Mouse (Mus musculus): ENCODE results near the gene Gm5134.
A peak's percentile ranks its signal among the peaks of the same experiment; 100 is the strongest.
"Not testable (repeated sequence)": the region's sequence is repeated elsewhere in the genome, so short reads cannot be mapped to it uniquely, and the experiment has no call there.

Gene Gm5134

DNA sequence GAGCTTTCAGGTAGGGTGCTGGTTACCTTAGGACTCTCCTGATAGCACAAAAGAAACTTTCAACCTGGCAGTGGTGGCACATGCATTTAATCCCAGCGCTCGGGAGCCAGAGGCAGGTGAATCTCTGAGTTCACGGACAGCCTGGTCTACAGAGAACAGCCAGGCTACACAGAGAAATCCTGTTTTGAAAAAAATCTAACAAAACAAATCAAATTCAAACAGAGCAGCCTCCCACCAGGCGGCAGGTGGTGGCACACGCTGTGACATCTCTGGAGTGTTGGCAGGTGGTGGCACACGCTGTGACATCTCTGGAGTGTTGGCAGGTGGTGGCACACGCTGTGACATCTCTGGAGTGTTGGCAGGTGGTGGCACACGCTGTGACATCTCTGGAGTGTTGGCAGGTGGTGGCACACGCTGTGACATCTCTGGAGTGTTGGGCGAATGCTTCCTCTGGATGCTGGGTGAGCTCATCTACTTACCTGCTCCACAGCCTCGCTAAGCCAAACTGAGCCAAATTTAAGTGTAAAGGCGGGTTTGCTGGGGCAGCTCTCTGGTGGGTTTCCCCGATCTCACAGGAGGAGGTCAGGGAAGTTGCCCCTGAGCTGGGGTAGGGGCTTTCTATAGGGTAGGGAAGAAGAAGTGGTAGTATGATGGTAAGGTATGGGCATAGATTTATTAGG, 40.4 kb downstream of the Gm5134 start:
- DNase-seq (ENCODE audit: low read depth, low spot score) = not testable (repeated sequence)

DNA sequence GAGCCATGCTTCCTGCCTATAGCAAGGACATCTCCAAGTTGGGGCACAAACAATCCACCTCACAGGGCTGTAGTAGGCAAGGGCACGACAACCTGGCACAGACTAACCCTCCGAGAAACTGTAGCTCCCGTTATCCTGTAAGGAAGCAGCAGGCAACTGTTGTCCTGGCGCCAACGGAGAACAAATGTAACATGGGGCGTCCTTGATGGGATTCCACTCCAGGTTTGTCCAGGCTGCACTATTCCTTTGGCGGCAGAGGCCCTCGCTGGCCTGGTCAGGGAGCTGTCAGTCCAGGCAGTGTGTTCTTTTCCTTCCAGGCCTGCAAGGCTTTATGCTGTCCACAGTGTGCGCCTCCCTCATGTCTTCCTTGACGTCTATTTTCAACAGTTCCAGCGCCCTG, 41.1 kb downstream of the Gm5134 start:
- no peak for DNase-seq (ENCODE audit: low read depth, low spot score)

DNA sequence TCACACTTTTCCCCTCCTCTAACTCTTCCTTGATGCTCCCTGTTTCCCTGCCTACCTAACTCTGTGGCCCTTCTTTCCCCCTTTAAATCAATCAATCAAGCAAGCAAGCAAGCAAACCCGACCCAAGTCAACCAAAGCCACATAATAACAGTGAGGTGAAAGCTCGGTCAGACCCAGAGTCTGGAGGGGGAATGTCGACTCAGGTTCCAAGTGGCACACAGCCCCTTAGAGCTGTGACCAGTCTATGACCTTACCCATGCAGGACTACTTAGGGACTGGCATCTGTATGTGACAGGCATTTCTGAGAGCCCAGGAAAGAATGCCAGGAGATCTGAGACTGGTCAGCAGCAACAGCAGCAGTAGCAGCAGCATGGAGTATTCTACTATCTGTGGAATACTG, 42.0 kb downstream of the Gm5134 start:
- no peak for DNase-seq (ENCODE audit: low read depth, low spot score)

DNA sequence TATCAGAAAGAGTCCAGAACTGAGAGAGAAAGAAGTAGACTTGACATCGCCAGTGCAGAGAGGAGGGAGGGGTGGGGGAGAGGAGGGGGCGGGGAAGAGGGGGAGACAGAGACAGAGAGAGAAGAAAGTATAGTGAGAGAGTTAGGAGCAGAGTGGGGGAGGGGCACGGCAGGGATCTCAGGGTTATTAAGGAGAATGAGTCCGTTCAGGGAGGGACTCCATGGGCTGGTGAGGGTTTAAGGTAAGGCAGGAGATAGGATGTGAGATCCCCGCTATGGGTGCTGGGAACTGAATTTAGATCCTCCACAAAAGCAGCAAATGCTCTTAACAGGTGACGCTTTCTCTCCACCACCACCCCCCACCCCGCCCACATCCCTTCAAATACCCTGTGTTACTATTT, 46.8 kb downstream of the Gm5134 start:
- DNase-seq (ENCODE audit: low read depth, low spot score) = no peak

DNA sequence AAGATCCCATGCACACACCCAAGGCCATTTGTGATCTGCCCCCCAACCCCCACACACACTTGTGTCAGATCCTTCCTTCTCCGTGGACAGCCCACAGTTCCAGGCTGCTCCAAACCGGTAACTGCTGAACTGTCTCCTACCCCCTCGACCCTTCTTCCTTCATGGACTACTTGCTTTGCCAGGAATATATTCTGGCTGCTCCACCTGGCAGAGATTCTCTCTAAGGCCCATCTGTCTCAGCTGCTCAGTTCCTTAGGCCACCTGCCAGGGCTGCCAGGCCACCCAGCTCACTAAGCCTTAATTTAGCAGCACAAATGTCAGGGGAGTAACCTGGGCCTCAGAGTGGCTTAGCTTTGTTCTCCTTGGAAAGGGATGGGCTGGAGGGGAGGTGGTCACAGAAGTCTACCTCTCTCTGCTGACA, 47.8 kb downstream of the Gm5134 start:
- no peak for DNase-seq (ENCODE audit: low read depth, low spot score)

DNA sequence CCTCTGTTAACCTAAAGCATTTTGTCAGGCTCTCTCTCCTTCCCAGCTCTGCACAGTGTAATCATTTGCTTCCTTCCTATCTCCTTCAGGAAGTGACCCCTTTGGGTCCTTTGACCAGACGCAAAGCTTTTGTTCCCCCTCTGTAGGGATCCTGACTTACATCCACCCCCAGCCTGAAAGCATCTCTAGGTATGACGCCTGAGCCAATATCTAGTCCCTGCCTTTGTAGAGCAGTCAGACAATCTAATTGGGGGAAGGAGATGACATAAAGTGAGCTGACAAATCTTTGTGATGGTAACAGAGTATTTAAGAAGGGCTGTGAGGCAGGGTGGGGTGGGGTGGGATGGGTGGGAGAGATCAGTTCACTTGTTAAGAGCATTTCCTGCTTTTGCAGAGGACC, 48.3 kb downstream of the Gm5134 start:
- DNase-seq (ENCODE audit: low read depth, low spot score) = no peak

DNA sequence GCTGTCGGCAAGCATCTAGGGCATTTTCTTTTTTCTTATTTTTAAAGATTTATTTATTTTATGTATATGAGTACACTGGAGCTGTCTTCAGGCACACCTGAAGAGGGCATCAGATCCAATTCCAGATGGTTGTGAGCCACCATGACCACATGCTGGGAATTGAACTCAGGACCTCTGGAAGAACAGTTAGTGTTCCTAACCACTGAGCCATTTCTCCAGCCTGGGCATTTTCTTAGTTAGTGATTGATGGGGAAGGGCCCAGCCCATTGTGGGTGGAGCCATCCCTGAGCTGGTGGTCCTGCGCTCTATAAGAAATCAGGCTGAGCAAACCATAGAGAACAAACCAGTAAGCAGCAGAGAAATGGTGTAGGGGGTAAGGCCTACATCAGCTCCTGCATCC, 48.9 kb downstream of the Gm5134 start:
- DNase-seq (ENCODE audit: low read depth, low spot score) = no peak

DNA sequence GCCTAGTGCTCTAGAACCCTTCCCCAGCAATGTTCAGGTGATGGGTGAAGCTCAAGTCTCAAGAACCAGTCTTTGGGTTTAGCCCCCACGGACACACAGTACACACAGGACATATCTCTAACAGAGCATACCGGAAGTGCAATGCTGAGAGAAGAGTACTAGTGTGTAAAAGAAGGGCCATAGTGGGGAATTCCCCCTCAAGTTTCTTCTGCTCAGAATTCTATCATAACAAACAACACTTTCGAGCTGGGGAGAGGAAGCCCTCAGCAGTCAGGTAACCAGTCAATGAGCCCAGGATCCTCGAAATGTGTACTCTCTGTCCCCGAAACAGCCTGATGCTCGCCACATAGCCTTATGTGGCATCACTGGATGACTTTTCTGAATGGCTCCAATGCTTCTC, 52.1 kb downstream of the Gm5134 start:
- DNase-seq (ENCODE audit: low read depth, low spot score) = no peak

DNA sequence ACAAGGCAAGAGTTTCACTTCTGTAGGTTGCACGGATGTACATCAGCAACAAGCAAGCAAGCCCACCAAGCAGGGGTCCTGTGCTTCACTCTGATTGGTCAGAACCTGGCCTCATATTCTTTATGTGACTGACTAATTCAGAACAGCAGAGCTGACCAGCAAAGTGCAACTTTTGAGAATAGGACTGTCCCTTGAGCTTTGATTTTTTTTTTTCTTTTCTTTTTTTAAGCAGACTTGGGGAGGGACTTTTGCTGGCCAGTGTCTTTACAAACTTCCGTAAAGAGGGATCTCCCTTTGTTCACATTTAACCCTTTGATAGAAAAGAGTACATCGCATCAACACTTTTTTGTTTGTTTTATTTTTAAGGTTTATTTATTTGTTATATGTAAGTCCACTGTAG, 55.5 kb downstream of the Gm5134 start:
- no peak for DNase-seq (ENCODE audit: low read depth, low spot score)

DNA sequence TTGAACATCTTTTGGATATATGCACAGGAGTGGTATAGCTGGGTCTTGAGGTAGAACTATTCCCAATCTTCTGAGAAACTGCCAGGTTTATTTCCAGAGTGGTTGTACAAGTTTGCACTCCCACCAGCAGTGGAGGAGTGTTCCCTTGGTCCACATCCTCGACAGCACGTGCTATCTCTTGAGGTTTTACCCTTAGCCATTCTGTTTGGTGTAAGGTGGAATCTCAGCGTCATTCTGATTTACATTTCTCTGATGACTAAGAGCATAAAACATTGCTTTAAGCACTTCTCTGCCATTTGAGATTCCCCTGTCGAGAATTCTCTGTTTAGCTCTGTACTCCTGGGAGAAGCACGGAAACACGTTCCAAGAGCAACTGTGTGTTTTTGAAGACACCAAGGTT, 58.6 kb downstream of the Gm5134 start:
- DNase-seq (ENCODE audit: low read depth, low spot score) = no peak

DNA sequence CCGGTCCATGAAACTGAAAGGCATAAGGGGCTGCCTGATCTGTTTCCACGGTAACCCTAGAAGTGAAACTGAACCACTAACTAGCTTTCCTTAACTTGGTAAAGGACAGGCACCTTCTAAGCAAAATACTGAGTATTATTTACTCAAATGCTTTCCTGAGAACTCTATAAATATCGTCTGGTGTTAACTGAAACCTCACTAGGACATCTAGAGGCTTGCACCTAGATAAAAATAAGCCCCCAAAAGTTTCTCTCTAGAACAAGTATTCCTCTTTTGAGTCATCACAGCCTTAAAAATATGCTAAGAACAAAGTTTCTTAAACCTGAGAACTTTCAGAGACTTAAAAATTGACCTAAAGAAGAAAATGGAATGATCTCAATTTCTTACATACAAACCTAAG, 62.6 kb downstream of the Gm5134 start:
- DNase-seq (ENCODE audit: low read depth, low spot score) = no peak

DNA sequence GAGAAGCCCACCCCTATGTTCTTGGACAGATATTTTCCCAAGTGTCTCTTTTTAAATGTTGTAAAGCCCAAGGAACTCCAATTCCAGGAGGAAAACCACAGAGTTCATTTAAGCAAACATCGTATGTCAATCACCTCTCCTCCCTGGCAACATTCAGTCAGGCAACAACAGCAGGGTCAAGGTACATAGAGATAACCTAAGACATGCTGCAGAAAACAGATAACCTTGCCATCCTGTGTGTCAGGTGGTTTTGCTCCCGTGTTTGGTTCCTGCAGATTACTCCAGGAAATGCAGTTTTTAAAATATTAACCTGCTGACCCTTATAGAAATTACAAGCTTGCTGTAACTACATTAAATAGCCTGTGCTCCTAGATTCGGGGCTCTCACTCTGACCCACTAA, 67.4 kb downstream of the Gm5134 start:
- DNase-seq (ENCODE audit: low read depth, low spot score) = no peak

DNA sequence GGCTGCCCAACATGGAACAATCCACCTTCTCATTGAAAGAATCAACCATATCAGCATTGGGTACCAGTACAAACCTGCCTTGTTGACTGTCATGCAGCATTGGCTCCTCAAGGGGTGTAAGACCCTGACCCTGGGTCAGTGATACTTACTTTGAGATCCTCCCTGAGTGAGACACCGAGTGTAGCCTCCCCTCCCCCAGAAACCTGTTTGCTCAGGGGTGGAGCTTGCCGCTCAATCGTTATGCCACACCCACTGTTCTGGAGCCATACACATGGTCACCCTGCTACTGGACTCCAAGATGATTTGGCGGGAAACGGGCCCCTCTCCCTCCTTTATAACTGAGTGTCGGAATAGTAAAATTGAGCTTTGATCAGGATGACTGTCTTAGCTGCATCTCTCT, 69.6 kb downstream of the Gm5134 start:
- DNase-seq (ENCODE audit: low read depth, low spot score) = no peak

DNA sequence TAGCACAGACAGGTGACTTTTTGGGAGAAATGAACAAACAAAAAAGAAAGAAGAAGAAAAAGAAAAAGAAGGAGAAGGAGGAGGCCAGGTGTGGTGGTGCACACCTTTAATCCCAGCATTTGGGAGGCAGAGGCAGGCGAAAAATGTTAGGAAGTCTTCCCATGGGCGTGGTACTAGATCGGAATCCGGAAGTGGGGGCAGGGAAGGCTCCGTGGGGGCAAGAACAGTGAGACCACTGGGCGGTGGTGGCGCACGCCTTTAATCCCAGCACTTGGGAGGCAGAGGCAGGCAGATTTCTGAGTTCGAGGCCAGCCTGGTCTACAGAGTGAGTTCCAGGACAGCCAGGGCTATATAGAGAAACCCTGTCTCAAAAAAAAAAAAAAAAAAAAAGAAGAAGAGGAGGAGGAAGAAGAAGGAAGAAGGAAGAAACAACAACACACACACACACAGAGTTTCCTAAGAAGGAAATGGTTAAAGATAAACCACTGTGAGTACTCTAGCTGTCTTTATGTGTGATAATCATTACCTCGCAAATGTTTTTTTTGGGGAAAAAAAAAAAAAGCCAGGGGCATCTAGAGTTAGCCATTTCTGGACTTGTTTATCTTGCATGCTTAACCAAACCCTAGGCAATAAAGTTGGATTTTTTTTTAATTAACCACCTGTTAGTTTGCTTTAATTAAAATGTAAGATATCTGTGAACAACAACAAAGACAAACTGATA, 71.3 kb downstream of the Gm5134 start:
- no peak for DNase-seq (ENCODE audit: low read depth, low spot score)

DNA sequence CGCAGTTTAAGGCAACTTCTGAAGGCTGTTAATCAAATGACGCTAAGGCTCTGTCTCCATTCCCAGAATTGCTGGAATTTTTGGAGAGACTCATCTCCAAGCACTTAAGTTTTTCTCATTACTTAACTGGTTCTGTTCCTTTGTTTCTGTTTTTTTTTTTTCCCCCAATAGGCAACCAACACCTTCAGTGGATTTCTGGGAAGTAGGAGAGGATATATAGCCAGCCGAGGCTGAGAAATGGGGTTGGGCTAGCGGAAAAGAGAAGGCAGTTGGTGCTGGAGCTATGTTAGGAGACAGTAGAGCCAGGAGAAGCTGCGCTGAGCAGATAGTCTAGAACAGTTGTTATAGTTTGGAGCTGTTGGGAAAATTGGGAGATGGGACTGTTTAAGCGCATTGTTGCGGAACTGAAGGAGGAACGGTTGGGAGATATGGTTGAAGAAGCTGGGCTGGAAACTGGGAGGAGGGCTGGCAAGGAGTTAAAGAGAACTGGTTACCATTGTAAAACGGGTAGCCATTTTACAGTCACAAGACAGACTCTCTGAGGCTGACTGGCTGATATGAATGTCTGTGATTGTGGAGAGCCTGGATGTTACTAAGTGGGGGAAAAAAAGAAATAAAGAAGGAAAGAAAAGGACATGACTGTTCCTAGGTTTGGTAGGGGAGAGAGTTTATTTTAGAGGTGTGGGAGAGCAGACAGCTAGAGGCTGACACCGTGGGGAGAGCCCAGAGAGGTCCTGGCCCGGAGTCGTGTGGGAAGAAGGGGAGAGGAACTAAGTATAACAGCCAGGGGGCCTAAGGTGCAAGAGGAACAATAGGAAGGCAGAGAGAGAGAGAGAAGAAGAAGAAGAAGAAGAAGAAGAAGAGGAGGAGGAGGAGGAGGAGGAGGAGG, 73.1 kb downstream of the Gm5134 start:
- no peak for DNase-seq (ENCODE audit: low read depth, low spot score)

DNA sequence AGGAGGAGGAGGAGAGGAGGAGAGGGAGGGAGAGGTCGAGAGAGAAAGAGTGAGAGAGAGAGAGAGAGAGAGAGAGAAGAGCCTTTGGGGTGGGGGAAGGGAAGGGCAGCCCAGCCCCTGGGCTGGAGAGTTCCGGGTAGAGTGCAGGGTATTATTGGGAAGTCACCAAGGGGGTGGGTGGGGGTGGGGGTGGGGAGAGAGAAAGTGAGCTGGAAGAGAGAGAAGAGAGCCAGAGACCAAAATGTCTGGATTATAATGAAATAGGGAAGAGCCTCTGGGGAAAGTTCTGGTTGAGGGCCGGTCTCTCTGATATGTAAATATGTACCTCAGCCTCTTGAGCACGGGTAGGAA, 73.7 kb downstream of the Gm5134 start:
- DNase-seq (ENCODE audit: low read depth, low spot score) = no peak

DNA sequence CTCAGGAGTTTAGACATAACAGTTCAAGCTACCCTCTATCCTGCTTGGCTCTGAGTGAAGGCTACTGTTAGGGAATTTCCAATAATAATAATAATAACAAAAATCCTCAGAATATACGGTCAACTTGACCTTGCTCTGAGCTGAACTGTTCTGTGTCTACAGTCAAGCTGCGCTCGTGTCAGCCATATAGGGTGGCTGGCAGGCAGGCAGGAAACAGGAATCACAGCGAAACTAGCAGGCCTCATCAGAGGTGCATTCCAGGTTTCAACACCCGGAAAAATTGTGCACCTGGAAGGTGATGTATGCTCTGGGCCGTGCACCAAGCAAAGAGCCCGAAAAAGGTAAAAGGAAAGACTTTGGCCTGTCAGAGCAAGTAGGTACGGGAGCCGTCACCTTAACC, 74.1 kb downstream of the Gm5134 start:
- no peak for DNase-seq (ENCODE audit: low read depth, low spot score)

DNA sequence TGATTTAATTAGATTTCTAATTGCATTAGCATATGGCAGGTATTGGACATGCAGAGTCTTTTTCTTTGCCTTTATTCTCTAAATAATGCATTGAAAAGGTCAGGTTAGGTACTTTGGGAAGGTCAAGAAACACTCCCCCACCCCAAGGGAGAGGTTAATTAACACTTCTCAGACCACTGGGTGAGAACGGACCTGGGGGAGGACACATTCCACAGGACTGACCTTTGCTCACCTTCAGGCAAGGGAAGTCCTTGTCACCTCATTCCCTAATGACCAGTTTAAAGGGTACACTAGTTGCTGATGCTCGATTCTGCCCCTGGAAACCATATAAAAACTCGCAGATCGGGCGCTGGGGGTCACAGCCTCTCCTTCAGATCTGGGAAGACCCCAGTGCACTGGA, 75.0 kb downstream of the Gm5134 start:
- DNase-seq (ENCODE audit: low read depth, low spot score) = no peak

DNA sequence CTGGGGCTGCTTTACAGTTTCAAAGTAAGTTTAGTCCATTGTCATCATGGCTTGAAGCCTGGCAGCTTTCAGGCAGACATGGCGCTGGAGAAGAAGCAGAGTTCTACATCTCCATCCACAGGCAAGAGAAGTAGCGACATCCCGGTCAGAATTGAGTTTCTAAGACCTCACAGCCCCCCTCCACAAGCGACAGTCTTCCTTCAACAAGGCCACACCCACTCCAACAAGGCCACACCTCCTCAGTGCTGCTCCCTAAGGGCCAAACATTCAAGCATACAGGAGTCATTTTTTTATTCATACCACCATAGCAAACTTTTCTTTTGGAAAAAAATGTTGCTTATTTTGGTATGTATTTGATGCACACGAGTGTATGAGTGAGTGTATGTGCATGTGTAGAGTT, 76.2 kb downstream of the Gm5134 start:
- DNase-seq (ENCODE audit: low read depth, low spot score) = no peak

DNA sequence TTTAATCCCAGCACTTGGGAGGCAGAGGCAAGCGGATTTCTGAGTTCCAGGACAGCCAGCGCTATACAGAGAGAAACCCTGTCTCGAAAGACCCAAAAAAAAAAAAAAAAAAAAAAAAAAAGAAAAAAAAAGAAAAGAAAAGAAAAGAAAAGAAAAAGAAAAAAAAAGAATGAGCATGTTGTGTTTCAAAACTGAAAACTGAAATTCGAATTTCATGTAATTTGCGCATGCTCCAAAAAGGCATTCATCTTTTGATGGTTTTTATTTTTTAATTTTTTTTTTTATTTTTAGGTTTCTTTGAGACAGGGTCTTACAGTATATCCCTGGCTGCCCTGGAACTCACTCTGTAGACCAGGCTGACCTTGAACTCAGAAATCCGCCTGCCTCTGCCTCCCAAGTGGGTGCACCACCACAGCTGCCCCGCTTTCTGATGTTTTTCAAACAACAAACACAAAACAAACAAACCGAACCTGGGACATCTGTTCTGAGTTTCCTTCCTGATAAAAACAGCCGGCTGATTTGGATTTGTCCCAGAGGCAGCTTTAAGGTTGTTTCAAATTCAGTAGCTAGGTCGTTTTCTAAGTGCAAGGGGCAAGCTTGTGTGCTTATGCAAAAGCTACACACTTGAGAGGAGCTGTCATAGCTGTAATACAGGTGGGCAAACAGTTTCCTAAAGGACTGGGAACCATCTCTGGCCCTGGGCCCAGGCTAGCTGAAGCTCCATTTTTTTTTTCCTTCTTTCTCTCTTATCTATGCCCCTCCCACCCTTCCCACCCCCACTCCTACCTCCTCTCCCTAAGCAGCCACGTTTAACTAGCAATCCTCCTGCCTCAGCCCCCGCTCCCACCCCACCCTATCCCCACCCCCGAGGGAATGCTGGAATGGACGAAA, 77.4 kb downstream of the Gm5134 start:
- no peak for DNase-seq (ENCODE audit: low read depth, low spot score)

DNA sequence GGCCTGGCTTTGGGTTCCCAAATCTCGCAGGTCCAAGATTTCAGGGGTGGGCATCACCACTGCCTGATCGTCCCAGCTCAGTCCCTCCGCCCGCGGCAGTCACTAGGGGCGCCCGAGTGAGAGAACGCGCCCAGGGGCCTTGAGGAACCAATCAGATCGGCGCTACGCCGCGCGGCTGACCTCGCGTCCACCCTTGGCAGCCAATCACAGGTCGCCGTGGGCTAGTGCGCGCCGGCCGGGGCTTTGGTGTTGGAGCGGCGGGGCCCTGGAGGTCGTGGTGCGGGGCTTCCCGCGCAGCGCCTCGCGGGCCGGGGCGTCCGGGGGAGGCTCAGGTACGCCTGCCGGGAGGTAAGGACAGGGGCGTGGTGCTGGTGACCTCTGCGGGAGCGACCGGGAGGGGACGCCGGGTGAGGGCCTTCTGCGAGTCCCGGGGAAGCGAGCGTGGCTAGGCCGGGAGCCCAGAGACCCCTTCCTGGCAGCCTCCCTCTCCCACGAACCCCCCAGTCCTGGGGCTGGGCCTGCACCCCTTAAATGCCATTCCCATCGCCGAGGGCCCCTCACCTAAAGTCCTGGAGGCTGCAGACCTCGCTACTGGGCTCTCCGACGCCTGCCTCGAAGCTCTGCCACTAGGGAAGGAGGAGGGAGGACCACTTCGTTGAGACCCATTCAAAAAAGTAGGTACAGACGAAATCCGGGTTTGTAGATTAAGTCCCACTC, 78.2 kb downstream of the Gm5134 start, which contains the start of gene Zfp280b:
TSS of gene Zfp280b (plus strand) at position 249 of the 717 bp plus-strand sequence.
- DNase-seq (ENCODE audit: low read depth, low spot score) = peak; percentile 93
